Mouse (Mus musculus) embryonic facial prominence, embryonic 15.5 days (tissue): ENCODE data around the gene Rgs3. TPM values are rescaled to one million over a fixed set of nuclear protein-coding genes. Genes with fewer than 3 reads are reported as not detected.

Experiments used
- ATAC-seq: fragments of 200-750 bp; cut with Nextera tagmentation; 2 replicates; pipeline ENCODE4 v1.8.0; 2017; ENCODE audit warnings: low read depth, moderate TSS enrichment; ENCODE audit not compliant: insufficient number of reproducible peaks, low FRiP score, low TSS enrichment
- H3K27ac ChIP-seq: fragments of 300-500 bp; sonication (generic); replicated peaks from 2 replicates; pipeline ENCODE4 v1.5.1; 2015; ENCODE audit warnings: mild to moderate bottlenecking, inconsistent platforms
- H3K27me3 ChIP-seq: fragments of 300-500 bp; sonication (generic); 2 replicates; pipeline ENCODE4 v1.6.1; 2015; ENCODE audit warnings: inconsistent platforms
- H3K36me3 ChIP-seq: fragments of 300-500 bp; sonication (generic); 2 replicates; pipeline ENCODE4 v1.6.1; 2015; ENCODE audit warnings: mild to moderate bottlenecking, inconsistent platforms
- H3K4me1 ChIP-seq: fragments of 300-500 bp; sonication (generic); 2 replicates; pipeline ENCODE4 v1.6.1; 2015; ENCODE audit warnings: inconsistent platforms
- H3K4me2 ChIP-seq: fragments of 300-500 bp; sonication (generic); replicated peaks from 2 replicates; pipeline ENCODE4 v1.6.1; 2015; ENCODE audit warnings: mild to moderate bottlenecking, inconsistent platforms
- H3K4me3 ChIP-seq: fragments of 300-500 bp; sonication (generic); replicated peaks from 2 replicates; pipeline ENCODE4 v1.5.1; 2015; ENCODE audit warnings: mild to moderate bottlenecking, inconsistent platforms
- H3K9ac ChIP-seq: fragments of 300-500 bp; sonication (generic); 2 replicates; pipeline ENCODE4 v1.6.1; 2015; ENCODE audit warnings: inconsistent platforms
- H3K9me3 ChIP-seq: fragments of 300-500 bp; sonication (generic); replicated peaks from 2 replicates; pipeline ENCODE4 v1.6.1; 2016; ENCODE audit warnings: inconsistent platforms
- WGBS: fragments of 180-500 bp; shearing (Covaris S2); methylation state at CpG from one replicate; pipeline ENCODE4 v1.1.7; 2015; 5-methylcytosine and 5-hydroxymethylcytosine counted together
- polyA plus RNA-seq: library from polyadenylated mRNA; unstranded; fragments of >200 nt; fragmentation: Nextera tagmentation; extraction: Ambion mirVana; gene quantifications from 2 replicates; pipeline ENCODE4 v1.2.1, GENCODE M21; 2015

Rgs3 gene
- polyA plus RNA-seq, 1 experiment from 2014 or later, result 65.0 TPM

- peak; percentile 66 for ATAC-seq
- peak overlapping the region; percentile 76 for H3K4me2 ChIP-seq
- H3K4me3 ChIP-seq, result peak overlapping the region; percentile 79
- peak overlapping the region; percentile 89 for H3K27ac ChIP-seq
- H3K9ac ChIP-seq, result peak overlapping the region; percentile 63
- H3K4me1 ChIP-seq, result peaks cover 56% of the 10 kb centered on the region
- H3K36me3 ChIP-seq, result 0 out of 2 replicates have a peak, but pooled peaks cover 12% of the 10 kb centered on the region
- no peaks in the 10 kb centered on the region for H3K9me3 ChIP-seq
- under 1% methylated on average over 26 of the region's 26 CpGs for WGBS
- no peaks in the 10 kb centered on the region for H3K27me3 ChIP-seq
Observed at GRCm38 (mm10) chr4:62519122-62519848, 40.4 kb upstream of the Rgs3 start.

GRCm38 (mm10) chr4:62519849-62520233 lies 39.8 kb upstream of the Rgs3 start, which contains the start of gene Alad:
Gene Alad, minus strand, starts transcription at chr4:62519918.
- H3K27me3 ChIP-seq, result no peaks in the 10 kb centered on the region
- H3K9ac ChIP-seq, result peak within 1 kb of the TSS; percentile 63
- H3K9me3 ChIP-seq, result no peaks in the 10 kb centered on the region
- peak within 1 kb of the TSS; percentile 89 for H3K27ac ChIP-seq
- 1% methylated on average over 37 of the region's 37 CpGs for WGBS
- ATAC-seq, result peak; percentile 82
- peak within 1 kb of the TSS; percentile 76 for H3K4me2 ChIP-seq
- H3K36me3 ChIP-seq, result 0 out of 2 replicates have a peak, but pooled peaks cover 12% of the 10 kb centered on the region
- H3K4me1 ChIP-seq, result peaks cover 57% of the 10 kb centered on the region
- peak within 1 kb of the TSS; percentile 79 for H3K4me3 ChIP-seq

GRCm38 (mm10) chr4:62520892-62521400 lies 38.7 kb upstream of the Rgs3 start:
- H3K27ac ChIP-seq, result 0 out of 2 replicates have a peak overlapping the region, but pooled peaks have one; percentile 89
- H3K36me3 ChIP-seq, result 0 out of 2 replicates have a peak, but pooled peaks cover 12% of the 10 kb centered on the region
- H3K4me2 ChIP-seq, result no peak overlapping the region
- no peak for ATAC-seq
- no peaks in the 10 kb centered on the region for H3K27me3 ChIP-seq
- WGBS, result 86% methylated on average over 2 of the region's 2 CpGs
- no peaks in the 10 kb centered on the region for H3K9me3 ChIP-seq
- no peak overlapping the region for H3K4me3 ChIP-seq
- no peak overlapping the region for H3K9ac ChIP-seq
- peaks cover 48% of the 10 kb centered on the region for H3K4me1 ChIP-seq

GRCm38 (mm10) chr4:62524651-62525488 lies 34.8 kb upstream of the Rgs3 start, which contains the start of the genes Pole3 and 4933430I17Rik:
Gene Pole3, minus strand, starts transcription at chr4:62525068.
Gene 4933430I17Rik, plus strand, starts transcription at chr4:62525369.
- under 1% methylated on average over 59 of the region's 59 CpGs for WGBS
- H3K4me1 ChIP-seq, result peaks cover 19% of the 10 kb centered on the region
- peak within 1 kb of the TSS; percentile 78 for H3K9ac ChIP-seq
- 0 out of 2 replicates have a peak, but pooled peaks cover 12% of the 10 kb centered on the region for H3K36me3 ChIP-seq
- ATAC-seq, result peak; percentile 98
- peak within 1 kb of the TSS; percentile 98 for H3K27ac ChIP-seq
- peak within 1 kb of the TSS; percentile 90 for H3K4me3 ChIP-seq
- H3K4me2 ChIP-seq, result peak within 1 kb of the TSS; percentile 82
- H3K27me3 ChIP-seq, result no peaks in the 10 kb centered on the region
- H3K9me3 ChIP-seq, result no peaks in the 10 kb centered on the region

GRCm38 (mm10) chr4:62525489-62525811 lies 34.2 kb upstream of the Rgs3 start:
- H3K27me3 ChIP-seq, result no peaks in the 10 kb centered on the region
- H3K4me3 ChIP-seq, result peak overlapping the region; percentile 90
- H3K9ac ChIP-seq, result no peak overlapping the region
- H3K4me1 ChIP-seq, result peaks cover 17% of the 10 kb centered on the region
- under 1% methylated on average over 10 of the region's 10 CpGs for WGBS
- H3K9me3 ChIP-seq, result no peaks in the 10 kb centered on the region
- 0 out of 2 replicates have a peak, but pooled peaks cover 12% of the 10 kb centered on the region for H3K36me3 ChIP-seq
- no peak for ATAC-seq
- peak overlapping the region; percentile 98; the same call in 1 of the 2 replicates for H3K27ac ChIP-seq
- H3K4me2 ChIP-seq, result peak overlapping the region; percentile 82

- Histone ChIP-seq H3K27ac (no peak overlapping the region), H3K36me3 (0 out of 2 replicates have a peak, but pooled peaks cover 12% of the 10 kb centered on the region), H3K9me3 (no peaks in the 10 kb centered on the region), H3K4me1 (peaks cover 19% of the 10 kb centered on the region), H3K4me2 (no peak overlapping the region), H3K27me3 (no peaks in the 10 kb centered on the region), H3K9ac (no peak overlapping the region), H3K4me3 (no peak overlapping the region)
- no peak for ATAC-seq
- WGBS, result 60% methylated on average over 2 of the region's 2 CpGs
Observed at GRCm38 (mm10) chr4:62526256-62526655, 33.4 kb upstream of the Rgs3 start.

- Histone ChIP-seq H3K4me2 (no peak overlapping the region), H3K27me3 (no peaks in the 10 kb centered on the region), H3K36me3 (0 out of 2 replicates have a peak, but pooled peaks cover 10% of the 10 kb centered on the region), H3K4me1 (peaks cover 19% of the 10 kb centered on the region), H3K9me3 (no peaks in the 10 kb centered on the region), H3K27ac (no peak overlapping the region), H3K4me3 (no peak overlapping the region), H3K9ac (no peak overlapping the region)
- no peak for ATAC-seq
- 82% methylated on average over 4 of the region's 4 CpGs for WGBS
Observed at GRCm38 (mm10) chr4:62527655-62528054, 32.0 kb upstream of the Rgs3 start.

GRCm38 (mm10) chr4:62533729-62534128 lies 25.9 kb upstream of the Rgs3 start:
- no peak overlapping the region for H3K27ac ChIP-seq
- H3K27me3 ChIP-seq, result no peaks in the 10 kb centered on the region
- ATAC-seq, result 0 out of 2 replicates have a peak, but pooled peaks have one; percentile 39

GRCm38 (mm10) chr4:62541802-62542201 lies 17.8 kb upstream of the Rgs3 start:
- 68% methylated on average over 3 of the region's 3 CpGs for WGBS
- Histone ChIP-seq H3K27me3 (no peaks in the 10 kb centered on the region), H3K9ac (no peak overlapping the region), H3K36me3 (no peaks in the 10 kb centered on the region), H3K9me3 (no peaks in the 10 kb centered on the region), H3K4me2 (no peak overlapping the region), H3K4me1 (no peaks in the 10 kb centered on the region), H3K4me3 (no peak overlapping the region), H3K27ac (no peak overlapping the region)
- no peak for ATAC-seq

More at GRCm38 (mm10) chr4:62533729-62534128, 25.9 kb upstream of the Rgs3 start:
- H3K4me3 ChIP-seq, result no peak overlapping the region
- H3K36me3 ChIP-seq, result no peaks in the 10 kb centered on the region
- no peak overlapping the region for H3K9ac ChIP-seq
- H3K9me3 ChIP-seq, result no peaks in the 10 kb centered on the region
- H3K4me2 ChIP-seq, result no peak overlapping the region
- H3K4me1 ChIP-seq, result peaks cover 5% of the 10 kb centered on the region; the same call in 1 of the 2 replicates
- 45% methylated on average over 6 of the region's 6 CpGs for WGBS

- H3K4me2 ChIP-seq, result no peak overlapping the region
- no peaks in the 10 kb centered on the region for H3K36me3 ChIP-seq
- no peak overlapping the region for H3K27ac ChIP-seq
- no peak for ATAC-seq
- no peaks in the 10 kb centered on the region for H3K9me3 ChIP-seq
- no peaks in the 10 kb centered on the region for H3K4me1 ChIP-seq
- no peak overlapping the region for H3K9ac ChIP-seq
- H3K4me3 ChIP-seq, result no peak overlapping the region
- 85% methylated on average over 6 of the region's 6 CpGs for WGBS
- no peaks in the 10 kb centered on the region for H3K27me3 ChIP-seq
Observed at GRCm38 (mm10) chr4:62543782-62544181, 15.9 kb upstream of the Rgs3 start.

- H3K4me1 ChIP-seq, result no peaks in the 10 kb centered on the region
- no peak overlapping the region for H3K4me2 ChIP-seq
- no peak for ATAC-seq
- no peak overlapping the region for H3K4me3 ChIP-seq
- H3K9me3 ChIP-seq, result no peaks in the 10 kb centered on the region
- no peaks in the 10 kb centered on the region for H3K36me3 ChIP-seq
- H3K27me3 ChIP-seq, result no peaks in the 10 kb centered on the region
- H3K27ac ChIP-seq, result no peak overlapping the region
- H3K9ac ChIP-seq, result no peak overlapping the region
Observed at GRCm38 (mm10) chr4:62544801-62545200, 14.8 kb upstream of the Rgs3 start.
